10 mouse cellular contexts compared by ENCODE assay signal in the genomic region with DNA sequence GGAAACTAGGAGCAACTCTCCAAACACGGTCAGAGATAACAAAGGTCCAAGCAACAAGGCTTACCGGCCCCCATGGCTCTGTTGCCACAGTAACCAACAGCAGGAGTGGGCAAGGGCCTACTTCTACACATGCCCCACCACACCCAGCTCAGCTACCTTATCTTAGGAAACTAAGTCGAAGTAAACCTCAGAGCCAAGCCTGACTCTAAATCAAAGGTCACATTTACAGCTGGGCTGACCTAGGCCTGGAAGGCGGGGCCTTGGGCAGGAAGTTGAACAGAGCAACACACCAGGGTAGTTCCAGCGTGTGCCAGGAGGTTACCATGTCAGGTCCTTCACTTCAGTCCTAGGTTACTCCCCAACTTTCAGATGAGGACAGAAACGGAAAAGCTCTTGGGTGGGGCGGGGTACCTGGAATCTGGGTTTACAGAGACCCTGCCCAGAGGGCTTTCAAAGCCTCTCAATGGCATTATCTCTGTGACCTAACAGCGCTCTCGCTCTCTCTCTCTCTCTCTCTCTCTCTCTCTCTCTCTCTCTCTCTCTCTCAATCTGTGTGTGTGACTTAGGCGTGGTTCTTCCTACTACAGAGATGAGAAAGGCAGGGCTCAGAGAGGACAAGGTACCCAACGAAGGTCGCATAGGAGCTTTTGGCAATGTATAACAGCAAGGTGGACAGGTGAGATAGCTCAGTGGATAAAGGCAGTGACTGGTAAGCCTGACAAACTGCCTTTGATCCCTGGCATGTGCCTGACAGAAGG. TPM values are rescaled to one million over a fixed set of nuclear protein-coding genes. Genes with fewer than 3 reads are reported as not detected.
DNase-seq lines count a peak whose midpoint lies in the region; ATAC-seq lines count a peak whose summit lies in the region.
"Had no signal": no experiment of that assay in that cellular context is flagged by ENCODE, and none has a peak within 500 bp of the region (broad histone marks: within the 10 kb centered on the region; RNA-seq: fewer than 3 reads in every experiment).

No protein-coding gene starts in this region.

- peak; percentile 43 for DNase-seq in adrenal gland, postnatal 14 days
- DNase-seq in adrenal gland, postnatal 4 days (ENCODE audit: low spot score in 2 of 2) = no peak
- no peak for DNase-seq in frontal cortex, postnatal 10 days (ENCODE audit: low spot score in 2 of 2)
- DNase-seq: cerebellum, adult 8-10 months had no signal

- peak; percentile 99 for ATAC-seq in CD4-positive, CD25-positive, alpha-beta regulatory T cell, adult 4 months
- peak; percentile 97 for ATAC-seq in intestine, embryonic 16.5 days
- ATAC-seq in monocyte, adult 5-6 weeks (replicated peaks; ENCODE audit: insufficient number of reproducible peaks, low FRiP score, low TSS enrichment, poor library complexity, severe bottlenecking) = peak; percentile 77
- no peak for ATAC-seq in forebrain, embryonic 12.5 days (ENCODE audit: low FRiP score)
- ATAC-seq in forebrain, embryonic 13.5 days = no peak

- no peaks in the 10 kb centered on the region for H3K27me3 ChIP-seq in intestine, embryonic 16.5 days (replicated peaks; ENCODE audit: control insufficient read depth, insufficient read depth, low read length)
- H3K27me3 ChIP-seq in forebrain, embryonic 12.5 days = no peaks in the 10 kb centered on the region
- H3K27me3 ChIP-seq in forebrain, embryonic 13.5 days = no peaks in the 10 kb centered on the region
- H3K27me3 ChIP-seq: limb, embryonic 15.5 days had no signal

- H3K36me3 ChIP-seq in intestine, embryonic 16.5 days (ENCODE audit: control insufficient read depth, insufficient read depth, low read length) = no peaks in the 10 kb centered on the region
- H3K36me3 ChIP-seq in forebrain, embryonic 12.5 days (replicated peaks) = no peaks in the 10 kb centered on the region
- 0 out of 2 replicates have a peak, but pooled peaks cover 2% of the 10 kb centered on the region for H3K36me3 ChIP-seq in forebrain, embryonic 13.5 days (ENCODE audit: poor library complexity, severe bottlenecking)

- H3K9me3 ChIP-seq in intestine, embryonic 16.5 days (ENCODE audit: control insufficient read depth, low read length) = no peaks in the 10 kb centered on the region
- no peaks in the 10 kb centered on the region for H3K9me3 ChIP-seq in forebrain, embryonic 12.5 days
- H3K9me3 ChIP-seq in forebrain, embryonic 13.5 days (replicated peaks) = no peaks in the 10 kb centered on the region
- H3K9me3 ChIP-seq: limb, embryonic 15.5 days had no signal

- peak overlapping the region; percentile 85 for H3K27ac ChIP-seq in intestine, embryonic 16.5 days (ENCODE audit: low read length)
- no peak overlapping the region for H3K27ac ChIP-seq in forebrain, embryonic 12.5 days
- H3K27ac ChIP-seq in forebrain, embryonic 13.5 days = no peak overlapping the region
- H3K27ac ChIP-seq: limb, embryonic 15.5 days had no signal

- WGBS in intestine, embryonic 16.5 days = 40% methylated on average over 12 of the region's 12 CpGs
- WGBS in forebrain, embryonic 12.5 days = 78% methylated on average over 12 of the region's 12 CpGs
- WGBS in forebrain, embryonic 13.5 days = 80% methylated on average over 12 of the region's 12 CpGs

- H3K9ac ChIP-seq in intestine, embryonic 16.5 days (ENCODE audit: low read depth, low read length) = 0 out of 2 replicates have a peak overlapping the region, but pooled peaks have one; percentile 26
- no peak overlapping the region for H3K9ac ChIP-seq in forebrain, embryonic 12.5 days
- no peak overlapping the region for H3K9ac ChIP-seq in forebrain, embryonic 13.5 days
- H3K9ac ChIP-seq: limb, embryonic 15.5 days had no signal

- peaks cover 31% of the 10 kb centered on the region for H3K4me1 ChIP-seq in intestine, embryonic 16.5 days (ENCODE audit: control insufficient read depth, insufficient read depth, low read length)
- 0 out of 2 replicates have a peak, but pooled peaks cover 3% of the 10 kb centered on the region for H3K4me1 ChIP-seq in forebrain, embryonic 12.5 days
- H3K4me1 ChIP-seq in forebrain, embryonic 13.5 days = no peaks in the 10 kb centered on the region

- no peak overlapping the region for H3K4me3 ChIP-seq in intestine, embryonic 16.5 days (ENCODE audit: low read length)
- no peak overlapping the region for H3K4me3 ChIP-seq in forebrain, embryonic 12.5 days (replicated peaks)
- no peak overlapping the region for H3K4me3 ChIP-seq in forebrain, embryonic 13.5 days
- H3K4me3 ChIP-seq: limb, embryonic 15.5 days had no signal

- H3K4me2 ChIP-seq in intestine, embryonic 16.5 days (ENCODE audit: low read depth, low read length) = no peak overlapping the region; the same call in 1 of the 2 replicates
- H3K4me2 ChIP-seq in forebrain, embryonic 12.5 days = no peak overlapping the region
- H3K4me2 ChIP-seq in forebrain, embryonic 13.5 days = no peak overlapping the region
- H3K4me2 ChIP-seq: limb, embryonic 15.5 days had no signal

RNA-seq across cellular contexts. Expression of a gene that starts 8.3 kb away (rescaled TPM):
- 17.9 and 19.9 TPM in 2 replicates for total RNA-seq in adrenal gland, postnatal 14 days (2021)
- 10 to 100 TPM; 29.5 to 31.0 TPM for total RNA-seq in adrenal gland, postnatal 4 days (2021)
- 100 to 1,000 TPM; 118 to 183 TPM for polyA plus RNA-seq in CD4-positive, CD25-positive, alpha-beta regulatory T cell, adult 4 months (2017; shearing (Covaris generic))
- 148 and 156 TPM in 2 replicates for polyA plus RNA-seq in intestine, embryonic 16.5 days (2015; fragmentation: Nextera tagmentation; extraction: Ambion mirVana)
- total RNA-seq in monocyte, adult 5-6 weeks (2017) = 122 to 151 TPM (median 138 TPM) in 3 replicates
- 22.6 and 26.0 TPM in 2 replicates for polyA plus RNA-seq in forebrain, embryonic 12.5 days (2016; fragmentation: Nextera tagmentation; extraction: Ambion mirVana)
- polyA plus RNA-seq in forebrain, embryonic 13.5 days (2015; fragmentation: Nextera tagmentation; extraction: Ambion mirVana) = 14.5 and 15.2 TPM in 2 replicates

Comparison
In these comparisons a context has a peak if more than half of its experiments do, and no peak if none do; other contexts are left out.
1. ATAC-seq: peak in CD4-positive, CD25-positive, alpha-beta regulatory T cell, adult 4 months (single experiment), intestine, embryonic 16.5 days (single experiment) and monocyte, adult 5-6 weeks (single experiment); none in forebrain, embryonic 12.5 days (single experiment) and forebrain, embryonic 13.5 days (single experiment).